Mouse (Mus musculus): ENCODE data around the gene Noxo1.

The Noxo1 gene

DNA sequence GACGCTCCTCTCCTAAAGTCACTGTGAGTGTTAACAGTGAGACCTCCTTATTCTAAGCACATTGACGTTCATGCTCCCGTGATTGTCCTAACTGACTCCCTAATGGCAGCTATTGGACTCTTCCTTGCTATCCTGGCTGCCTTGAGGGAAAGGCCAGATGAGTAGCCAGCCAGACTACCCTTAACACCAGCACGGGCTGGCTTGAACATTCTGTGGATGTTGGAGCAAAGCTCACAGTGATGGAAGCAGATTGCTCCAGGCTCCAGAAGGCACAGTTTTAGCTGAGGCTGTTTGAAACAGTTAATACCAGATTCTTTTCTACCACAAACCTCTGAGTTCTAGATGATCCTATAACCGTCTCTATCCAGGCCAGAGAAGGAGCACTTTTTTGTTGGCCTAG, 47.9 kb downstream of the Noxo1 start:
- no peak for DNase-seq (ENCODE audit: low spot score)

DNA sequence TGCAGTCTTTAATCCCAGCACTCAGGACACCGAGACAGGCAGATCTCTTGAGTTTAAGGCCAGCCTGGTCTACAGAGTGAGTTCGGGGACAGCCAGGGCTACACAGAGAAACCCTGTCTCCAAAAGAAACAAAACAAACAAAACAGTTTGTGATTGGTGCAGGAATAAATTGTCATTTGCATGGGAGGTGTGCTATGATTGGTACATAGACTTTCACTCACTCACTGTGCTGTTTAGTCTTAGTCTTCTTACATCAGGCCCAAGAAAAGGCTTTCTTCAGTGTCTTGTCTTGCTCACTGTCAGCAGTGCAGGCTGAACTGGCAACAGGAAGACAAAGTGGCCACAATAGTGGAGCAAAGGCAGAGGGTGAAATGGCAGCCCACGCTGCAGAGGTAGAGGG, 48.3 kb downstream of the Noxo1 start:
- DNase-seq (ENCODE audit: low spot score): no peak

DNA sequence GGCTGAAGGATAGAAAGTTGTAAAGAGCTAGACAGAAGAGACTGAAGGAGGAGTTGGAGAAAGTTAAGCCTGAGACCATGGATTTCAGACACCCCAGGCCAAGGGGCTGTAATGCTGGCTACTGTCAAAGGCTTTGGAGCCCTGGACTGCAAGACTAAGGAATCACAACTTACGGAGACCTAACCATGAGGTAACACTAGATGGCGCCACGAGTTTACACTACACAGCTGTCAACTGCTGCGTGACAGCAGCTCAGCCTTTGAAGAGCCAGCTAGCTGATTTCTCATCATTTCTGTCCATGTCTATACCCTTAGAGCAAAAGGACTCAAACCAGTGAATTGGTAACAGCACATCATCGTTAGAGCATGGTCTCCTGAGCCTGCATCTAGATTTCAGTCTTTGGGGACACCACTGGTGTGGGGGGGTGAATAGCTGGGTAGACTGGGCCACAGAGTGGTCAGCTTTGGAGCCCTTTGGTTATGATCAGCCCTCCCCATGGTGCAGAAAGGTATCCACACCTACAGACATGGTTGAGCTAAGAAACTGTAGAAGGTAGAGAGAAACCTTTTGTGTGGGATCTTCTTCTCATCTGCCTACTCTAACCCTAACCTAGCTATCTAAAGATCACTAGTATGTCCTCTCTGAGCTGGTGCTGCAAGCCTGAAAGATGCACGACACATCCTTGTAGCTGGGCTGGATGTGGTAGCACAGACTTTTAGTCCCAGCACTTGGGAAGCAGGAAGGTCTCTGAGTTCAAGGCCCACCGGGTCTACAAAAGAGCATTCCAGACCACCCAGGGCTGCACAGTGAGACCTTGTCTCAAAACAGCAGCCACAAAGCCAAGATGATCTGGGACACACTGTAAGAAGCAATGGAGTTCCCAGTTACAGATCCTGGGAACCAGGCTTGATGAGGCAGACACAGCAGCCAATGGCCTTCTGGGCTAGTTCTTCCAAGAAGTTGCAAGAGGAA, 49.8 kb downstream of the Noxo1 start:
- peak; percentile 79 for DNase-seq (ENCODE audit: low spot score)

DNA sequence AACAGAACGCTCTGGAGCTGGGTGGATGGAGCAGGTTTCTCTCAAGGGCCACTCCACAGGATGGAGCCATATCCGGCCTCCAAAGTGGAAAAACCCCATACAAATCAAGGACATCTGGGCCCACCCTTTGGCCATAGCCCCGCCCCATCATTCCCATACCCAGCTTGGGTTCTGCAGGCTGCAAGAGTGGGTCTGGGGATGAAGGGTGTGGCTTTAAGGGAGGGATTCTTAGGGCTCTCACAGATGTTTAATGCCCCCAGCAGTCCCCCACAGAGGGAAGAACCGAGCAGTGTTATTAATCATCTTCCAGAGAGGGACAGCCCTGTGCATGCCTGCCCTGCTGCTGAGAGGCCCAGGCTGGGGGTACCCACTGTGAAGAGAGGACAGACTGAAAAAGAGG, 51.0 kb downstream of the Noxo1 start:
- no peak for DNase-seq (ENCODE audit: low spot score)

All from T-cell, adult 2 months (primary cell).